Mouse (Mus musculus) midbrain, embryonic 10.5 days (tissue): ENCODE measurements at regions not wholly inside any gene's neighbourhood (a gene's known extent, or its start where the extent isn't known, plus 50 kb on each side); places are given as distances from the start of the nearest gene placed in this dataset.
"Not testable (repeated sequence)": the region's sequence is repeated elsewhere in the genome, so short reads cannot be mapped to it uniquely, and the experiment has no call there.

Experiments
- DNase-seq: peaks from one replicate; pipeline ENCODE4 v3.0.0-alpha.2; 2017; ENCODE audit warnings: low spot score
- H3K27ac ChIP-seq: fragments of 300-500 bp; sonication (generic); replicated peaks from 2 replicates; pipeline ENCODE4 v1.5.1; 2016; ENCODE audit warnings: mild to moderate bottlenecking
- H3K27me3 ChIP-seq: fragments of 300-500 bp; sonication (generic); 2 replicates; pipeline ENCODE4 v1.6.1; 2016; ENCODE audit warnings: low read depth, mild to moderate bottlenecking; ENCODE audit not compliant: poor library complexity, severe bottlenecking
- H3K36me3 ChIP-seq: fragments of 300-500 bp; sonication (generic); 2 replicates; pipeline ENCODE4 v1.6.1; 2016; ENCODE audit warnings: mild to moderate bottlenecking, moderate library complexity
- H3K4me1 ChIP-seq: fragments of 300-500 bp; sonication (generic); 2 replicates; pipeline ENCODE4 v1.6.1; 2016
- H3K4me3 ChIP-seq: fragments of 300-500 bp; sonication (generic); 2 replicates; pipeline ENCODE4 v1.5.1; 2016; ENCODE audit warnings: mild to moderate bottlenecking, moderate library complexity
- H3K9me3 ChIP-seq: fragments of 300-500 bp; sonication (generic); replicated peaks from 2 replicates; pipeline ENCODE4 v1.6.1; 2016; ENCODE audit warnings: mild to moderate bottlenecking
- WGBS: fragments of 180-500 bp; shearing (Covaris S2); methylation state at CpG from one replicate; pipeline ENCODE4 v1.1.7; 2016; 5-methylcytosine and 5-hydroxymethylcytosine counted together

DNA sequence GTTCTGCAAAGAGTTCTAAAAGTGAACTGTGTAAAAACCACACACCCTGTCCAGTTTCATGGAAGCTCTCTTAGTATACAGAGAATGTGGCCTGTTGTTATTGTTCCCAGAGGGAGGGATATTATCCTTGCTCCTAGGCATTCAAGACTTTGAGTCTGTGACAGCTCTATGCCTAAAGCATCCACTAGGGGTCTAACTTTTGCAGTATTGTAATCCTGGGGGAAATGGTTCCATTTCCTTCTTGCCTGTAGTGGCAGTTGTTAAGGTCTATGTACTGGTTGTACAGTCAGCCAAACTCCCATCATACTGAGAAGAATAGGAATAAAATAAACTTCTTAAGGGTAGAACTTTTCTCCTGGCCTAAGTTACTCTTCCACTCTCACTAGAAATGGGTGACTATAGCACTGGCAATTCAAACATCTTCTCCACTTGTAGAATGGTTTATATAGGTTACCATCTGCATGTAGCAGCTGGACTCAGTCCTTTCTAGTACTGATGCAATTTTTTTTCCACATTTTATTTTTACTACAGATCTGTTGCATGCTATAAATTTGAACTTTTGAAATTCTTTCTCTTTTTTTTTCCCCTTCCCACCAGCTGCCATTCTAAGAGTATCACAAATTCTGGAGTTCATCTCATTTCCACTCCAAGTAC lies 51.4 kb upstream of the Dpt start:
- no peak overlapping the region for H3K27ac ChIP-seq
- no peak overlapping the region for H3K4me3 ChIP-seq
- no peaks in the 10 kb centered on the region for H3K9me3 ChIP-seq
- H3K4me1 ChIP-seq: no peaks in the 10 kb centered on the region
- no peak for DNase-seq
- no peaks in the 10 kb centered on the region for H3K36me3 ChIP-seq
- H3K27me3 ChIP-seq: no peaks in the 10 kb centered on the region

DNA sequence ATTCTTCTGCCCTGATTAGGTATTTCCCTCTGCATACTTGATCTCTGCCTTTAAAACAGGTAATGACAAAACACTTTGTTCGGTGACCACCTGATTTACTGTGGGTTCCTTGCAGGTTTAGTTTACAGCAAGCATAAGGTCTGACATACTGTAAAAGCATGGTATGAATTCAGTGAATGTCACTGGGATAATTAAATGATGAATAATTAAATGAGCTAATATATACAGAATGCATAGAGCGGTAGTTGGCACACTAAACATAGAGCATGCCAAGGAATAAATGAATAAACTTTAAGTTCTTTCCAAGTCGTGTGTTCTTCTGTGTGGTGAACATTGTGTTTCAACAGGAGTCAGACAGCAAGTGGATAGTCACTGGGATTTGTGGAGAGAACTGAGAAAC lies 51.9 kb upstream of the Dpt start:
- Histone ChIP-seq H3K27ac (no peak overlapping the region), H3K4me3 (no peak overlapping the region), H3K9me3 (no peaks in the 10 kb centered on the region), H3K27me3 (no peaks in the 10 kb centered on the region), H3K4me1 (no peaks in the 10 kb centered on the region), H3K36me3 (no peaks in the 10 kb centered on the region)
- 78% methylated on average over 3 of the region's 3 CpGs for WGBS
- DNase-seq: no peak

DNA sequence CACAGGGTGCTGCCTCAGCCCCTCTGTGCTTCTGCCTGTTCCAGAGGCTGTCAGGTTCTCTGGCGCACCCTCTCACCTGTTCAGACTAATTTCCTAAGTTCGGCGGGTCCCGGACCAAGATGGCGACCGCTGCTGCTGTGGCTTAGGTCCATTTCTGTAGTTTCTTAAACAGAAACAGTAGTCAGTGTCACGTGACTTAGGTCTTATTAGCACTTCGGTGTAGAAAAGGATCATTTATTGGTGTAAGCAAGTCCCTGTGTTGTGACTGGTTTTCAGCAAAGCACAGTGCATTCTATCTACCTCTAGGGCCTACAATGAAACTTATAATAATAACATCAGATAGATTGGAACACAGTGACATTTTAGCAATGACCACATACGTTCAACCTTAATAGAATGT lies 53.5 kb upstream of the Dpt start:
- not testable (repeated sequence) for H3K36me3 ChIP-seq, H3K27ac ChIP-seq, H3K4me3 ChIP-seq, H3K27me3 ChIP-seq, DNase-seq, H3K9me3 ChIP-seq, H3K4me1 ChIP-seq
- WGBS: 92% methylated on average over 9 of the region's 9 CpGs

DNA sequence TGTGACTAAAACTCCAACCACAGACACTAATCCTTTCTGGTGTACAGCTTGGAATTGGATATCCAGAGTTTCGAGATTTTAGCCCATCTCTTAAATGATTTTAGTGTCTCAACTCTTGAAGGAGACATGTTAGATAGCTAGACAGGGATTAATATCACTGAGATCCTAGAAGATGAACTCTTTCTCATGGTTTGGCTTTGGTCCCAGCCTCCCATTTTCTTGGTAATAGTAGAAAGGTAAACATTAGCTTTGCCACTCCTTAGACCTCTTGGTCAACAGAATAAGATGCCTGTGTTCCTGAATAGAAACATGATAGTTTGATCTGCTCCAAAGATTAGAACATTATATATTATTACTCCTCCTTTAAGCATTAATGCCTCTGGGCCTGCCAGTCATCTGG lies 60.8 kb upstream of the Dpt start:
- no peaks in the 10 kb centered on the region for H3K36me3 ChIP-seq
- H3K27me3 ChIP-seq: no peaks in the 10 kb centered on the region
- no peak overlapping the region for H3K27ac ChIP-seq
- DNase-seq: no peak
- H3K9me3 ChIP-seq: no peaks in the 10 kb centered on the region
- H3K4me3 ChIP-seq: no peak overlapping the region
- 70% methylated on average over 1 of the region's 1 CpGs for WGBS
- no peaks in the 10 kb centered on the region for H3K4me1 ChIP-seq

GRCm38 (mm10) chr1:164733741-164734140 lies 62.7 kb upstream of the Dpt start:
- no peak overlapping the region for H3K27ac ChIP-seq
- H3K4me1 ChIP-seq: no peaks in the 10 kb centered on the region
- no peaks in the 10 kb centered on the region for H3K9me3 ChIP-seq
- H3K36me3 ChIP-seq: no peaks in the 10 kb centered on the region
- 82% methylated on average over 3 of the region's 3 CpGs for WGBS
- H3K27me3 ChIP-seq: no peaks in the 10 kb centered on the region
- H3K4me3 ChIP-seq: no peak overlapping the region
- no peak for DNase-seq

GRCm38 (mm10) chr1:164722054-164722453 lies 74.4 kb upstream of the Dpt start:
- DNase-seq: peak; percentile 17
- Histone ChIP-seq H3K4me3 (no peak overlapping the region), H3K36me3 (no peaks in the 10 kb centered on the region), H3K4me1 (peaks cover 17% of the 10 kb centered on the region), H3K9me3 (no peaks in the 10 kb centered on the region), H3K27ac (0 out of 2 replicates have a peak overlapping the region, but pooled peaks have one; percentile 42), H3K27me3 (no peaks in the 10 kb centered on the region)
- WGBS: 4% methylated on average over 1 of the region's 1 CpGs

GRCm38 (mm10) chr1:164714905-164715304 lies 81.5 kb upstream of the Dpt start:
- Histone ChIP-seq H3K27me3 (no peaks in the 10 kb centered on the region), H3K4me1 (no peaks in the 10 kb centered on the region), H3K36me3 (no peaks in the 10 kb centered on the region), H3K9me3 (no peaks in the 10 kb centered on the region), H3K27ac (no peak overlapping the region), H3K4me3 (no peak overlapping the region)
- no peak for DNase-seq
- WGBS: 82% methylated on average over 2 of the region's 2 CpGs

DNA sequence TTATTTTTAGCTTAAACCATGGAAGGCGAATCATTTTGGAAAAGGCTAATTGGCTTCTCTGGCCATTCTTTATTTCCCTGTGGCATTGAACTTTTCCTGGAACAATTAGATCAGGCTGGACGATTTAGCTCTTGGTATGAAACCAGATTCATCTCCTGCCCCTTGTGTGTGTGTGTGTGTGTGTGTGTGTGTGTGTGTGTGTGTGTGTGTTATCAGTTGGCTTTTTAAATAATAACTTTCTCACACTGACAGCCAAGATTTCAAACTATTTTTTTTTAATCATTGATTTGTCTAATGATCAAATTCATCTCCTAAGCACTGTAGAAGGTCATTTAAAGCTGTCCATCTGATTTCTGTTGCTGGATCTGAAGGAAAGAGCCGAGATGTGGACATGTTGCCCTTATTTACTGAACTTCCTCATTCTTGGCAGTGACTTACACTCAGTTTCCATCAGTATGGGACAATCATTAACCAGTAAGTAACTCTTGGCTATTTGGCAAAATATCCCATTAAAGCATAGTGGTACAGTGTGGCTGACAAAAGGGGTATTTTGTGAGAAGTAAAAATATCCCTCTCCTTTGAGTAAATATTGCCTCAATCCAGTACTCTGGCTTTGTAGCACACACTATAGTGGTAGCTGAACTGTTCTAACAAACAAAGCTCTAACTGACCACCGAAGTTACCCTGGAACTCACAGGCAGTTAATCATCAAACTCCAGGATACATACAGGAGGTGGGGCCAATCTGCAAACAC lies 82.5 kb upstream of the Dpt start:
- DNase-seq: no peak
- WGBS: 78% methylated on average over 4 of the region's 4 CpGs
- Histone ChIP-seq H3K27me3 (no peaks in the 10 kb centered on the region), H3K36me3 (no peaks in the 10 kb centered on the region), H3K27ac (no peak overlapping the region), H3K9me3 (no peaks in the 10 kb centered on the region), H3K4me3 (no peak overlapping the region), H3K4me1 (no peaks in the 10 kb centered on the region)

- H3K9me3 ChIP-seq: no peaks in the 10 kb centered on the region
- no peak for DNase-seq
- no peak overlapping the region for H3K27ac ChIP-seq
- H3K4me1 ChIP-seq: no peaks in the 10 kb centered on the region
- no peaks in the 10 kb centered on the region for H3K27me3 ChIP-seq
- no peaks in the 10 kb centered on the region for H3K36me3 ChIP-seq
- 88% methylated on average over 3 of the region's 3 CpGs for WGBS
- H3K4me3 ChIP-seq: no peak overlapping the region
These were observed 83.9 kb upstream of the Dpt start for GRCm38 (mm10) chr1:164712514-164712913.

- Histone ChIP-seq H3K36me3 (no peaks in the 10 kb centered on the region), H3K4me1 (peaks cover 10% of the 10 kb centered on the region), H3K27me3 (no peaks in the 10 kb centered on the region), H3K9me3 (no peaks in the 10 kb centered on the region), H3K4me3 (no peak overlapping the region), H3K27ac (0 out of 2 replicates have a peak overlapping the region, but pooled peaks have one; percentile 14)
- 57% methylated on average over 11 of the region's 11 CpGs for WGBS
- DNase-seq: peak; percentile 48
These were observed 91.9 kb upstream of the Dpt start for GRCm38 (mm10) chr1:164704397-164705091.

GRCm38 (mm10) chr1:164703560-164704131 lies 92.8 kb upstream of the Dpt start:
- H3K36me3 ChIP-seq: no peaks in the 10 kb centered on the region
- DNase-seq: no peak
- 80% methylated on average over 4 of the region's 4 CpGs for WGBS
- H3K27ac ChIP-seq: no peak overlapping the region
- H3K4me3 ChIP-seq: no peak overlapping the region
- H3K27me3 ChIP-seq: no peaks in the 10 kb centered on the region
- H3K9me3 ChIP-seq: no peaks in the 10 kb centered on the region
- peaks cover 10% of the 10 kb centered on the region for H3K4me1 ChIP-seq

GRCm38 (mm10) chr1:164690055-164690454 lies 106.4 kb upstream of the Dpt start:
- Histone ChIP-seq H3K4me3 (no peak overlapping the region), H3K4me1 (no peaks in the 10 kb centered on the region), H3K36me3 (no peaks in the 10 kb centered on the region), H3K27me3 (no peaks in the 10 kb centered on the region), H3K9me3 (no peaks in the 10 kb centered on the region), H3K27ac (no peak overlapping the region)
- DNase-seq: no peak
- 97% methylated on average over 1 of the region's 1 CpGs for WGBS

DNA sequence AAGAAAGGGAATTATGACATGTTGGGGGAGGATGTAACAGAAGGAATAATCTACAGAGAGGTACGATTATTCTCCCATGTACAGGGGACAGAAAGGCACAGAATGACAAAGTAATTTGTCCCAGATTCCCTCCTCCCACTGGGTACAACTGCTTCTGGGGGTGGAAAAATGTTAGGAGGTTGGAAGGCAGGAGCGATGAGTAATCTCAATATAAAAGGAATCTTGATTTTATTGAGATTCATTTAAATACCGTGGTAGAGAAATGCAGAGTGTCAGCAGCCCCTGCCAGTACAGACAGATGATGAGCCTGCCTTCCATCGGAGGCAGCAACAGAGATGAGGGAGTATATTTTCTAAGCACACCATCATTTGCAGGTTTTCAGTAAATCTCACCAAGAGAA lies 107.1 kb upstream of the Dpt start:
- no peaks in the 10 kb centered on the region for H3K4me1 ChIP-seq
- no peak overlapping the region for H3K4me3 ChIP-seq
- WGBS: 90% methylated on average over 4 of the region's 4 CpGs
- no peaks in the 10 kb centered on the region for H3K36me3 ChIP-seq
- H3K27me3 ChIP-seq: no peaks in the 10 kb centered on the region
- no peaks in the 10 kb centered on the region for H3K9me3 ChIP-seq
- no peak for DNase-seq
- no peak overlapping the region for H3K27ac ChIP-seq
